Mouse (Mus musculus) kidney, adult 2 months (tissue): ENCODE data around the gene Zfp445.

ENCODE experiments used
- CTCF ChIP-seq: fragments of 200-500 bp; conservative IDR thresholded peaks from 2 replicates; pipeline ENCODE4 v1.5.1; 2011; ENCODE audit warnings: low read depth, mild to moderate bottlenecking, control low read depth, low read length, moderate library complexity, mixed read lengths; ENCODE audit not compliant: insufficient read depth, insufficient read length
- POLR2A ChIP-seq: fragments of 200-500 bp; IDR thresholded peaks from one replicate; pipeline ENCODE4 v1.6.1; 2011; ENCODE audit warnings: low read depth, low read length, control low read depth

DNA sequence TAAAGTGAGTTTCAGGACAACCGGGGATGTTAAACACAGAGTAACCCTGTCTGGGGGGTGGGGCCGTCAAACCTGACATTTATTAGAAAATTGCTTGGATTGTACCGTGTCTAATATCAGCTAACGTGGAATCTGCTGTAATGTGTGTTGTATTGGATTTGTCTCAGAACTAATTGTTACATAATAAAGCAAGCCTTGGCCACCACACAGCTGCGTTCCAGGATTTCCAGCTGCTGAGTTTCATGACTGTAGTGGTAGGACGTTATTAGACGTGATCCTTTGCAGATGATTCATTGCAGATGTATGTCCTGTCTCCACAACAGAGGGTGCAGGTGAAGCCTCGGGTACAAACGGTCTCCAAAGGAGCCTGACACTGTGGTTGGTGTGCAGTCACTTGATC, 29.7 kb downstream of the Zfp445 start:
- TF ChIP-seq CTCF = no peak
- no peak for TF ChIP-seq POLR2A
